Mouse (Mus musculus) liver, embryonic 12.5 days (tissue): ENCODE results near the gene Bicc1. TPM values are rescaled to one million over a fixed set of nuclear protein-coding genes. Genes with fewer than 3 reads are reported as not detected.

Experiments
- polyA plus RNA-seq: library from polyadenylated mRNA; unstranded; fragments of >200 nt; fragmentation: Nextera tagmentation; extraction: Ambion mirVana; gene quantifications from 2 replicates; pipeline ENCODE4 v1.2.1, GENCODE M21; 2016

Gene Bicc1
- polyA plus RNA-seq, 1 experiment from 2014 or later, result 4.9 TPM

Other genes with a start within 250 kb of the Bicc1 start
- gene Tfam, start 78.6 kb upstream of the Bicc1 start, polyA plus RNA-seq, result 51.0 and 59.5 TPM in 2 replicates
- 12.0 and 12.5 TPM in 2 replicates for gene Ube2d1, start 125.6 kb upstream of the Bicc1 start, polyA plus RNA-seq
- gene Cisd1, start 185.3 kb upstream of the Bicc1 start, polyA plus RNA-seq, result 99.8 and 104 TPM in 2 replicates
- gene Ipmk, start 188.1 kb upstream of the Bicc1 start, polyA plus RNA-seq, result 13.9 and 14.9 TPM in 2 replicates